Mouse (Mus musculus) heart, postnatal 0 days (tissue): ENCODE data around the gene Oard1. TPM values are rescaled to one million over a fixed set of nuclear protein-coding genes. Genes with fewer than 3 reads are reported as not detected.
A peak's percentile ranks its signal among the peaks of the same experiment; 100 is the strongest.

ENCODE experiments used
- ATAC-seq: fragments of 200-750 bp; cut with Nextera tagmentation; 2 replicates; pipeline ENCODE4 v1.8.0; 2017; ENCODE audit warnings: low read depth, moderate number of reproducible peaks, moderate library complexity; ENCODE audit not compliant: insufficient read depth
- DNase-seq: peaks from one replicate; pipeline ENCODE4 v3.0.0-alpha.2; 2016; ENCODE audit warnings: low spot score
- H3K27ac ChIP-seq: fragments of 300-500 bp; sonication (generic); 2 replicates; pipeline ENCODE4 v1.5.1; 2014; ENCODE audit warnings: low read depth, mild to moderate bottlenecking
- H3K27me3 ChIP-seq: fragments of 300-500 bp; sonication (generic); 2 replicates; pipeline ENCODE4 v1.6.1; 2014; ENCODE audit warnings: low read length, mixed read lengths; ENCODE audit not compliant: control insufficient read depth, insufficient read depth
- H3K36me3 ChIP-seq: fragments of 300-500 bp; sonication (generic); replicated peaks from 2 replicates; pipeline ENCODE4 v1.6.1; 2014; ENCODE audit warnings: low read length, mixed read lengths; ENCODE audit not compliant: control insufficient read depth, insufficient read depth
- H3K4me1 ChIP-seq: fragments of 300-500 bp; sonication (generic); 2 replicates; pipeline ENCODE4 v1.6.1; 2014; ENCODE audit warnings: antibody characterized with exemption; ENCODE audit not compliant: control insufficient read depth, insufficient read depth
- H3K4me2 ChIP-seq: fragments of 300-500 bp; sonication (generic); 2 replicates; pipeline ENCODE4 v1.6.1; 2014; ENCODE audit warnings: low read depth, mild to moderate bottlenecking, low read length, moderate library complexity
- H3K4me3 ChIP-seq: fragments of 300-500 bp; sonication (generic); 2 replicates; pipeline ENCODE4 v1.5.1; 2014; ENCODE audit warnings: low read depth, low read length
- H3K9ac ChIP-seq: fragments of 300-500 bp; sonication (generic); replicated peaks from 2 replicates; pipeline ENCODE4 v1.6.1; 2014; ENCODE audit warnings: low read depth, low read length, mixed read lengths
- H3K9me3 ChIP-seq: fragments of 300-500 bp; sonication (generic); replicated peaks from 2 replicates; pipeline ENCODE4 v1.6.1; 2016; ENCODE audit warnings: low read length; ENCODE audit not compliant: control insufficient read depth
- CTCF ChIP-seq: IDR thresholded peaks from 2 replicates; pipeline ENCODE4 v1.5.1; 2016; ENCODE audit warnings: antibody characterized with exemption, control low read depth, low read depth
- EP300 ChIP-seq: IDR thresholded peaks from 2 replicates; pipeline ENCODE4 v1.6.1; 2016; ENCODE audit warnings: antibody characterized with exemption, low read depth
- whole genome bisulfite sequencing: fragments of 180-500 bp; shearing (Covaris S2); extraction: QIAGEN DNeasy Blood & Tissue Kit; methylation state at CpG from one replicate; pipeline ENCODE4 v1.1.7; 2014; 5-methylcytosine and 5-hydroxymethylcytosine counted together
- polyA plus RNA-seq: library from polyadenylated mRNA; unstranded; fragments of >200 nt; fragmentation: Nextera tagmentation; extraction: Ambion mirVana; gene quantifications from 2 replicates; pipeline ENCODE4 v1.2.1, GENCODE M21; 2015
- total RNA-seq: library from RNA; depleted of rRNA; stranded (reverse); fragments of >200 nt; gene quantifications from 2 replicates; pipeline ENCODE4 v1.2.3, GENCODE M21; 2014; ENCODE audit warnings: low replicate concordance

Oard1 gene
- total and polyA plus RNA-seq, 2 experiments from 2014 or later = 7.1 to 30.3 TPM

GRCm38 (mm10) chr17:48437421-48437911, 27.7 kb downstream of the Oard1 start:
- H3K9me3 ChIP-seq = no peaks in the 10 kb centered on the region
- DNase-seq (peak; percentile 61), ATAC-seq (peak; percentile 57)
- H3K36me3 ChIP-seq = no peaks in the 10 kb centered on the region
- no peak overlapping the region for H3K9ac ChIP-seq
- no peak overlapping the region for H3K4me3 ChIP-seq
- peaks cover 37% of the 10 kb centered on the region for H3K4me1 ChIP-seq
- H3K27me3 ChIP-seq = no peaks in the 10 kb centered on the region
- TF ChIP-seq EP300 = no peak
- TF ChIP-seq CTCF = peak; percentile 58
- H3K4me2 ChIP-seq = no peak overlapping the region
- 19% methylated on average over 7 of the region's 7 CpGs for WGBS
- H3K27ac ChIP-seq = peak overlapping the region; percentile 94

- H3K4me3 ChIP-seq = no peak overlapping the region
- no peak overlapping the region for H3K4me2 ChIP-seq
- no peaks in the 10 kb centered on the region for H3K9me3 ChIP-seq
- H3K27ac ChIP-seq = no peak overlapping the region
- peaks cover 3% of the 10 kb centered on the region; the same call in 1 of the 2 replicates for H3K4me1 ChIP-seq
- no peaks in the 10 kb centered on the region for H3K36me3 ChIP-seq
- ATAC-seq (no peak), DNase-seq (no peak)
- WGBS = 66% methylated on average over 7 of the region's 7 CpGs
- no peak overlapping the region for H3K9ac ChIP-seq
- TF ChIP-seq CTCF (peak; percentile 26; the same call in 1 of the 2 replicates), EP300 (no peak)
- no peaks in the 10 kb centered on the region for H3K27me3 ChIP-seq
Observed at GRCm38 (mm10) chr17:48442745-48443457, 33.1 kb downstream of the Oard1 start.

GRCm38 (mm10) chr17:48443542-48444145, 33.8 kb downstream of the Oard1 start:
- no peak for TF ChIP-seq CTCF
- no peak for TF ChIP-seq EP300
- no peak overlapping the region for H3K9ac ChIP-seq
- no peaks in the 10 kb centered on the region for H3K4me1 ChIP-seq
- ATAC-seq = no peak
- H3K4me2 ChIP-seq = no peak overlapping the region
- DNase-seq = no peak
- H3K4me3 ChIP-seq = no peak overlapping the region
- H3K36me3 ChIP-seq = no peaks in the 10 kb centered on the region
- no peak overlapping the region for H3K27ac ChIP-seq
- H3K27me3 ChIP-seq = no peaks in the 10 kb centered on the region
- no peaks in the 10 kb centered on the region for H3K9me3 ChIP-seq
- WGBS = 73% methylated on average over 16 of the region's 16 CpGs

DNA sequence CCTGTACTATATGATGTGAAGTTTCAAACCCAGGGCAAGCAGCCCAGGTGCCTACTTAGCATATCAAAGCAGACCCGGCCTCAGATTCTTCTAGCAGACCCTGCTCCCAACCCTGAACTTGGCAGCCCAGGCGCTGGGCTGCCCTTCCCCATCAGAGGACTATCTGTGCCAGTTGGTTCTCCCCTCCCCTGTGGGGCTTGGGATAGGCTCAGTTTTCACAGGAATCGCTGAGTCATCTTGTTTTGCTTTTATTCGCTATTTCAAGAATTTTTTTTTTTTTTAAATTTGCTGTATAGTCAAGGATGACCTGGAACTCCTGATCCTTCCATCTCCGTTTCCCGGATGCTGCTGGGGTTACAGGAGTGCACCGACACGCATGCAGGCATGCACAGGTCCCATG, 37.9 kb downstream of the Oard1 start:
- 67% methylated on average over 8 of the region's 8 CpGs for WGBS
- TF ChIP-seq EP300 = no peak
- no peak for TF ChIP-seq CTCF
- no peak for ATAC-seq

GRCm38 (mm10) chr17:48450666-48451352, 41.0 kb downstream of the Oard1 start:
- no peaks in the 10 kb centered on the region for H3K27me3 ChIP-seq
- H3K9me3 ChIP-seq = no peaks in the 10 kb centered on the region
- no peak overlapping the region for H3K9ac ChIP-seq
- TF ChIP-seq CTCF (no peak), EP300 (no peak)
- H3K27ac ChIP-seq = no peak overlapping the region
- H3K4me2 ChIP-seq = no peak overlapping the region
- H3K4me1 ChIP-seq = no peaks in the 10 kb centered on the region
- ATAC-seq = no peak
- H3K36me3 ChIP-seq = no peaks in the 10 kb centered on the region
- DNase-seq = no peak
- WGBS = 80% methylated on average over 13 of the region's 13 CpGs
- no peak overlapping the region for H3K4me3 ChIP-seq

More for the DNA sequence above, 37.9 kb downstream of the Oard1 start:
- H3K4me3 ChIP-seq = no peak overlapping the region
- H3K27ac ChIP-seq = no peak overlapping the region
- H3K4me2 ChIP-seq = no peak overlapping the region
- H3K27me3 ChIP-seq = no peaks in the 10 kb centered on the region
- DNase-seq = no peak
- no peaks in the 10 kb centered on the region for H3K36me3 ChIP-seq
- no peaks in the 10 kb centered on the region for H3K9me3 ChIP-seq
- H3K4me1 ChIP-seq = no peaks in the 10 kb centered on the region
- no peak overlapping the region for H3K9ac ChIP-seq
